Mouse (Mus musculus) hindbrain, embryonic 13.5 days (tissue): ENCODE results near the gene Crk. TPM values are rescaled to one million over a fixed set of nuclear protein-coding genes. Genes with fewer than 3 reads are reported as not detected.

Source experiments
- ATAC-seq: fragments of 200-750 bp; cut with Nextera tagmentation; 2 replicates; pipeline ENCODE4 v1.8.0; 2017; ENCODE audit warnings: moderate TSS enrichment; ENCODE audit not compliant: low FRiP score
- H3K27ac ChIP-seq: fragments of 300-500 bp; sonication (generic); 2 replicates; pipeline ENCODE4 v1.5.1; 2015; ENCODE audit warnings: inconsistent platforms, mild to moderate bottlenecking, moderate library complexity
- H3K27me3 ChIP-seq: fragments of 300-500 bp; sonication (generic); 2 replicates; pipeline ENCODE4 v1.6.1; 2015; ENCODE audit warnings: mild to moderate bottlenecking, inconsistent platforms
- H3K36me3 ChIP-seq: fragments of 300-500 bp; sonication (generic); 2 replicates; pipeline ENCODE4 v1.6.1; 2015; ENCODE audit warnings: mild to moderate bottlenecking, inconsistent platforms
- H3K4me1 ChIP-seq: fragments of 300-500 bp; sonication (generic); replicated peaks from 2 replicates; pipeline ENCODE4 v1.6.1; 2015; ENCODE audit warnings: inconsistent platforms
- H3K4me2 ChIP-seq: fragments of 300-500 bp; sonication (generic); 2 replicates; pipeline ENCODE4 v1.6.1; 2015; ENCODE audit warnings: inconsistent platforms, mild to moderate bottlenecking, moderate library complexity
- H3K4me3 ChIP-seq: fragments of 300-500 bp; sonication (generic); 2 replicates; pipeline ENCODE4 v1.5.1; 2015; ENCODE audit warnings: mild to moderate bottlenecking, inconsistent platforms
- H3K9ac ChIP-seq: fragments of 300-500 bp; sonication (generic); 2 replicates; pipeline ENCODE4 v1.6.1; 2015; ENCODE audit warnings: mild to moderate bottlenecking, inconsistent platforms
- H3K9me3 ChIP-seq: fragments of 300-500 bp; sonication (generic); 2 replicates; pipeline ENCODE4 v1.6.1; 2016; ENCODE audit warnings: inconsistent platforms
- WGBS: fragments of 180-500 bp; shearing (Covaris S2); methylation state at CpG from one replicate; pipeline ENCODE4 v1.1.7; 2015; 5-methylcytosine and 5-hydroxymethylcytosine counted together
- polyA plus RNA-seq: library from polyadenylated mRNA; unstranded; fragments of >200 nt; fragmentation: Nextera tagmentation; extraction: Ambion mirVana; gene quantifications from 2 replicates; pipeline ENCODE4 v1.2.1, GENCODE M21; 2015

Crk gene
- 120 TPM in 2 replicates for polyA plus RNA-seq

GRCm38 (mm10) chr11:75678747-75679438, at the start of gene Crk:
Gene Crk (plus strand): TSS chr11:75679259.
- ATAC-seq, result peak; percentile 97
- Histone ChIP-seq H3K27ac (peak within 1 kb of the TSS; percentile 95), H3K4me3 (peak within 1 kb of the TSS; percentile 100), H3K4me2 (peak within 1 kb of the TSS; percentile 85), H3K36me3 (peaks cover 9% of the 10 kb centered on the region; the same call in 1 of the 2 replicates), H3K4me1 (peaks cover 27% of the 10 kb centered on the region), H3K9me3 (no peaks in the 10 kb centered on the region), H3K27me3 (no peaks in the 10 kb centered on the region), H3K9ac (peak within 1 kb of the TSS; percentile 94)
- under 1% methylated on average over 54 of the region's 55 CpGs for WGBS

GRCm38 (mm10) chr11:75630098-75630497, 49.0 kb upstream of the Crk start:
- Histone ChIP-seq H3K9ac (peak overlapping the region; percentile 82), H3K4me3 (peak overlapping the region; percentile 68), H3K9me3 (no peaks in the 10 kb centered on the region), H3K27ac (peak overlapping the region; percentile 86), H3K4me2 (peak overlapping the region; percentile 77), H3K36me3 (peaks cover 54% of the 10 kb centered on the region), H3K4me1 (peaks cover 28% of the 10 kb centered on the region), H3K27me3 (no peaks in the 10 kb centered on the region)
- 23% methylated on average over 5 of the region's 5 CpGs for WGBS
- no peak for ATAC-seq

GRCm38 (mm10) chr11:75630645-75631229, 48.3 kb upstream of the Crk start, which contains the start of gene Inpp5k:
Gene Inpp5k (plus strand): TSS chr11:75630988.
- no peaks in the 10 kb centered on the region for H3K9me3 ChIP-seq
- H3K4me1 ChIP-seq, result peaks cover 28% of the 10 kb centered on the region
- peak within 1 kb of the TSS; percentile 77 for H3K4me2 ChIP-seq
- H3K9ac ChIP-seq, result peak within 1 kb of the TSS; percentile 82
- no peaks in the 10 kb centered on the region for H3K27me3 ChIP-seq
- peak; percentile 99 for ATAC-seq
- peak within 1 kb of the TSS; percentile 68 for H3K4me3 ChIP-seq
- under 1% methylated on average over 53 of the region's 53 CpGs for WGBS
- H3K27ac ChIP-seq, result peak within 1 kb of the TSS; percentile 86
- peaks cover 55% of the 10 kb centered on the region for H3K36me3 ChIP-seq

GRCm38 (mm10) chr11:75631561-75632225, 47.4 kb upstream of the Crk start:
- Histone ChIP-seq H3K9ac (peak overlapping the region; percentile 82), H3K27me3 (no peaks in the 10 kb centered on the region), H3K36me3 (peaks cover 55% of the 10 kb centered on the region), H3K27ac (no peak overlapping the region), H3K9me3 (no peaks in the 10 kb centered on the region), H3K4me3 (peak overlapping the region; percentile 68), H3K4me1 (peaks cover 28% of the 10 kb centered on the region), H3K4me2 (peak overlapping the region; percentile 77)
- no peak for ATAC-seq
- WGBS, result 8% methylated on average over 13 of the region's 13 CpGs

- no peak overlapping the region for H3K4me2 ChIP-seq
- peaks cover 51% of the 10 kb centered on the region for H3K36me3 ChIP-seq
- H3K4me3 ChIP-seq, result no peak overlapping the region
- H3K27ac ChIP-seq, result no peak overlapping the region
- ATAC-seq, result no peak
- no peaks in the 10 kb centered on the region for H3K27me3 ChIP-seq
- no peaks in the 10 kb centered on the region for H3K9me3 ChIP-seq
- WGBS, result 92% methylated on average over 5 of the region's 5 CpGs
- peaks cover 28% of the 10 kb centered on the region for H3K4me1 ChIP-seq
- H3K9ac ChIP-seq, result no peak overlapping the region
Observed at GRCm38 (mm10) chr11:75632921-75633320, 46.1 kb upstream of the Crk start.

- Histone ChIP-seq H3K9ac (no peak overlapping the region), H3K36me3 (peaks cover 55% of the 10 kb centered on the region), H3K4me3 (no peak overlapping the region), H3K27ac (no peak overlapping the region), H3K27me3 (no peaks in the 10 kb centered on the region), H3K9me3 (no peaks in the 10 kb centered on the region), H3K4me2 (no peak overlapping the region), H3K4me1 (peaks cover 24% of the 10 kb centered on the region)
- ATAC-seq, result no peak
- WGBS, result 80% methylated on average over 3 of the region's 3 CpGs
Observed at GRCm38 (mm10) chr11:75634801-75635200, 44.3 kb upstream of the Crk start.

- Histone ChIP-seq H3K36me3 (peaks cover 57% of the 10 kb centered on the region), H3K4me1 (peaks cover 20% of the 10 kb centered on the region), H3K4me2 (no peak overlapping the region), H3K9ac (no peak overlapping the region), H3K27me3 (no peaks in the 10 kb centered on the region), H3K9me3 (no peaks in the 10 kb centered on the region), H3K27ac (no peak overlapping the region), H3K4me3 (no peak overlapping the region)
- no peak for ATAC-seq
- WGBS, result 79% methylated on average over 11 of the region's 11 CpGs
Observed at GRCm38 (mm10) chr11:75635315-75635714, 43.7 kb upstream of the Crk start.

GRCm38 (mm10) chr11:75643323-75643722, 35.7 kb upstream of the Crk start:
- no peak for ATAC-seq
- Histone ChIP-seq H3K9ac (0 out of 2 replicates have a peak overlapping the region, but pooled peaks have one; percentile 5), H3K4me1 (0 out of 2 replicates have a peak, but pooled peaks cover 3% of the 10 kb centered on the region), H3K4me3 (no peak overlapping the region), H3K27me3 (no peaks in the 10 kb centered on the region), H3K36me3 (peaks cover 60% of the 10 kb centered on the region), H3K9me3 (no peaks in the 10 kb centered on the region), H3K27ac (no peak overlapping the region), H3K4me2 (no peak overlapping the region)
- 89% methylated on average over 5 of the region's 5 CpGs for WGBS

GRCm38 (mm10) chr11:75644684-75645083, 34.4 kb upstream of the Crk start:
- ATAC-seq, result no peak
- Histone ChIP-seq H3K27ac (no peak overlapping the region), H3K4me2 (no peak overlapping the region), H3K36me3 (peaks cover 54% of the 10 kb centered on the region), H3K4me1 (0 out of 2 replicates have a peak, but pooled peaks cover 3% of the 10 kb centered on the region), H3K9ac (no peak overlapping the region), H3K27me3 (no peaks in the 10 kb centered on the region), H3K9me3 (no peaks in the 10 kb centered on the region), H3K4me3 (no peak overlapping the region)
- 89% methylated on average over 9 of the region's 9 CpGs for WGBS

- WGBS, result 59% methylated on average over 6 of the region's 6 CpGs
- Histone ChIP-seq H3K4me3 (no peak overlapping the region), H3K27me3 (peaks cover 11% of the 10 kb centered on the region; the same call in 1 of the 2 replicates), H3K36me3 (peaks cover 33% of the 10 kb centered on the region), H3K4me2 (no peak overlapping the region), H3K9me3 (no peaks in the 10 kb centered on the region), H3K9ac (no peak overlapping the region), H3K4me1 (peaks cover 25% of the 10 kb centered on the region), H3K27ac (no peak overlapping the region)
- ATAC-seq, result peak; percentile 55; the same call in 1 of the 2 replicates
Observed at GRCm38 (mm10) chr11:75647681-75648211, 31.3 kb upstream of the Crk start.

GRCm38 (mm10) chr11:75649155-75649561, 29.9 kb upstream of the Crk start:
- Histone ChIP-seq H3K4me2 (no peak overlapping the region), H3K36me3 (peaks cover 22% of the 10 kb centered on the region), H3K9ac (no peak overlapping the region), H3K4me1 (peaks cover 36% of the 10 kb centered on the region), H3K27me3 (peaks cover 24% of the 10 kb centered on the region), H3K4me3 (no peak overlapping the region), H3K27ac (no peak overlapping the region), H3K9me3 (no peaks in the 10 kb centered on the region)
- 80% methylated on average over 4 of the region's 4 CpGs for WGBS
- no peak for ATAC-seq

GRCm38 (mm10) chr11:75650311-75650710, 28.7 kb upstream of the Crk start, which contains the start of gene Myo1c:
Gene Myo1c (plus strand): TSS chr11:75650504.
- peak within 1 kb of the TSS; percentile 49 for H3K4me3 ChIP-seq
- H3K4me2 ChIP-seq, result peak within 1 kb of the TSS; percentile 78
- H3K27me3 ChIP-seq, result peaks cover 35% of the 10 kb centered on the region
- H3K27ac ChIP-seq, result 0 out of 2 replicates have a peak within 1 kb of the TSS, but pooled peaks have one; percentile 18
- 76% methylated on average over 7 of the region's 7 CpGs for WGBS
- H3K9me3 ChIP-seq, result no peaks in the 10 kb centered on the region
- H3K4me1 ChIP-seq, result peaks cover 41% of the 10 kb centered on the region
- peaks cover 12% of the 10 kb centered on the region for H3K36me3 ChIP-seq
- no peak for ATAC-seq
- H3K9ac ChIP-seq, result peak within 1 kb of the TSS; percentile 73
